Mouse (Mus musculus): Measurements from ENCODE around the gene Smc1b. TPM values are rescaled to one million over a fixed set of nuclear protein-coding genes. Genes with fewer than 3 reads are reported as not detected.
"Not testable (repeated sequence)": the region's sequence is repeated elsewhere in the genome, so short reads cannot be mapped to it uniquely, and the experiment has no call there.

The Smc1b gene
- polyA plus RNA-seq, 1 experiment from 2014 or later = 0.39 TPM

GRCm38 (mm10) chr15:85037343-85037690 lies 94.4 kb downstream of the Smc1b start:
- Histone ChIP-seq H3K4me1 (peaks cover 48% of the 10 kb centered on the region), H3K4me2 (peak overlapping the region; percentile 68), H3K9ac (peak overlapping the region; percentile 71), H3K36me3 (no peaks in the 10 kb centered on the region), H3K4me3 (peak overlapping the region; percentile 78), H3K27me3 (no peaks in the 10 kb centered on the region), H3K9me3 (no peaks in the 10 kb centered on the region), H3K27ac (peak overlapping the region; percentile 52; the same call in 1 of the 2 replicates)
- under 1% methylated on average over 8 of the region's 8 CpGs for WGBS
- no peak for ATAC-seq (ENCODE audit: borderline replicate concordance, extremely low read depth, low FRiP score, low TSS enrichment)

DNA sequence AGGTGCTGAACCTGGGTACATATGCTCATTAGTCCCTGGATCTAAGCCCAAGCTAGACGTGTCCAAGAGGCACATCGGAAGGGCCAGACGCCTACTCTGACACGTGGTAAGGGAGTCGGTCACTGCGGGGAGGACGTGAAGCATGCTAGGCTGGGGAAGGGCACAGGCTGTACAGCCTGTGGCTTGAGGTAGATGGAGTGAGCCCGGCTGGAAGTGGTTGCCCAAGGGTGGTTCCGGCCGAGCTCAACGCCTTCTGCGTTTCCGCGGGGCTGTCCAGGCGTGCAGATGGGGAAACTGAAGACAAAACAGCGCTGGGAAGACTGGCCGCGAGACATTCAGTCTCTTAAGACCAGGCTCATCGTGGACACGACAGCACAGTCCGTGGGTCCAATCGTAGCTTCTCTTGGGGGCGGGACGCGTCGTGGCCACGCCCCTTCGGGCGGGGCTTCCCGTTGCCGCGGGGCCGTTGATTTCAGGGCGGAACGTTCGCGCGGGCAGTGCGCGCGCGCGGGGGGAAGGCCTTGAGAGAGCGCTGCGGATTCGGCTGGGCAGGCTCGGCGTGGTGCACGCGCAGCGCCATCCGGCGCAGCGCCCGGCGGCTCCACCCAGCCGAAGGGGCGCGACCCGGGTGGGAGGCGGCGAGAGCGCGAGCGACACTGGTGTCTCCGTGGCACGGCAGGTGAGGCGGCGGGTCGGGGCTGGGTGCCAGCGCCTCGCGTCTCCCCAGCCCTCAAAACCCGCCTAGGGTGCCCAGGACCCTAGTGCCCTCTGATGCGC lies 95.0 kb downstream of the Smc1b start:
- Histone ChIP-seq H3K4me3 (peak overlapping the region; percentile 78), H3K4me2 (peak overlapping the region; percentile 68), H3K27ac (peak overlapping the region; percentile 64), H3K27me3 (no peaks in the 10 kb centered on the region), H3K36me3 (no peaks in the 10 kb centered on the region), H3K9ac (peak overlapping the region; percentile 71), H3K4me1 (peaks cover 42% of the 10 kb centered on the region), H3K9me3 (no peaks in the 10 kb centered on the region)
- ATAC-seq (ENCODE audit: borderline replicate concordance, extremely low read depth, low FRiP score, low TSS enrichment) = peak; percentile 93
- WGBS = 1% methylated on average over 68 of the region's 75 CpGs

DNA sequence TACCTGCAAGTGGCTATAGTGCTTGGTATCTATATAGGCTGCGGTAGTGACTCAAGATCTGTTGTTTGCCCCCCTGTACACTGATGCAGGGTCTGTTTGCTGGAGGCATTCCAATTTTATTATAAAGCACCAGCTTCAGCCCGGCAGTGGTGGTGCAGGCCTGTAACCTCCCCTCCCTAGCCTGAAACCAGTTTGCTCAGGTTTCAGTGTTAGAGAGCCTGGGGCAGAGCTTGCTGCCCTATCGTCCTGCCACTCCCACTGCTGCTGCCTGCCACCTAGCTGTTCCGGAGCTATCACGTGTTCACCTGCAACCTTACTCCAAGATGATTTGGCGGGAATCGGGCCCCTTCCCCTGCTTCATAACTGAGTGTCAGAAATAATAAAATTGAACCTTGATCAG lies 97.8 kb downstream of the Smc1b start:
- not testable (repeated sequence) for H3K9ac ChIP-seq; ATAC-seq (ENCODE audit: borderline replicate concordance, extremely low read depth, low FRiP score, low TSS enrichment); H3K4me3 ChIP-seq; H3K4me2 ChIP-seq; H3K27me3 ChIP-seq; H3K36me3 ChIP-seq; H3K9me3 ChIP-seq
- WGBS = 24% methylated on average over 7 of the region's 7 CpGs
- Histone ChIP-seq H3K4me1 (peaks cover 27% of the 10 kb centered on the region), H3K27ac (peak overlapping the region; percentile 70)

DNA sequence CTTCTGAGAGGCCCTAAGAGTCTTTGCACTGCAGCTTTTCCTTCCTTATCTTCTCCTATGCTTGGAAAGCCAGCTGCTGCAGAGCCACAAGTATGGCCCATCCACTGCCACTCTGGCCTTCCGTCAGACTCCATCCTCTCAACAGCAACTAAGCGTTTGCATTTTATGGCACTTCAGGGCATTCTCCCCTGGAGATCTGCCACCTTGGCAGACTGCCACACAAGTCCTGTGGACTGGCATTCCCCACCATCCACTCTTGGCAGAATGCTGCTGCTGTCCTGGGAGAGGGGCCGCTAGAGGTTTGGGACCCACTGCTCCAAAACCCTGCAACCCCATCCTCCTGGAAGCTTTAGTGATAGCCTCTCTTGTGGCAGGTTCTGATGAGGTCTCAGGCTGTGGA lies 99.9 kb downstream of the Smc1b start:
- Histone ChIP-seq H3K9me3 (no peaks in the 10 kb centered on the region), H3K4me1 (peaks cover 12% of the 10 kb centered on the region), H3K27me3 (no peaks in the 10 kb centered on the region), H3K4me3 (no peak overlapping the region), H3K4me2 (no peak overlapping the region), H3K27ac (0 out of 2 replicates have a peak overlapping the region, but pooled peaks have one; percentile 5), H3K36me3 (no peaks in the 10 kb centered on the region), H3K9ac (no peak overlapping the region)
- 45% methylated on average over 3 of the region's 3 CpGs for WGBS
- ATAC-seq (ENCODE audit: borderline replicate concordance, extremely low read depth, low FRiP score, low TSS enrichment) = no peak

DNA sequence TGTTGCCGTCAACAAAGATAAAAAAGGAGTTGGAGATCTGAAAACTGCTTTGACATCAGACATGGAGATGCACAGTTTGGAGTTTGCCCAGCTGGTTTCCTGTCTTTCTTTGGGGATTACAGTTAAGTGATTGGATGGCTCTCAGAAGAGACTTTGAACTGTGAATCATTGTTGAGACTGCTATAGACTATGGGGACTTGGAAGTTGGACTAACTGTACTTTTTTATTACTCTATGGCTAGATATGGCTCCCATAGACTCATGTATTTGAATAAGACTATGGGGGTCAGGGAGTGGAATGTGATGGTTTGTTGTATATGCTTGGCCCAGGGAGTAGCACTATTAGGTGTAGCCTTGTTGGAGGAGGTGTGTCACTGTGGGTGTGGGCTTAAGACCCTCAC lies 101.1 kb downstream of the Smc1b start:
- not testable (repeated sequence) for H3K36me3 ChIP-seq; H3K4me1 ChIP-seq; H3K9me3 ChIP-seq; ATAC-seq (ENCODE audit: borderline replicate concordance, extremely low read depth, low FRiP score, low TSS enrichment); H3K27ac ChIP-seq; H3K4me3 ChIP-seq; H3K4me2 ChIP-seq; H3K27me3 ChIP-seq; H3K9ac ChIP-seq
- 53% methylated on average over 1 of the region's 1 CpGs for WGBS

- not testable (repeated sequence) for ATAC-seq (ENCODE audit: borderline replicate concordance, extremely low read depth, low FRiP score, low TSS enrichment); H3K4me2 ChIP-seq; H3K4me3 ChIP-seq; H3K36me3 ChIP-seq; H3K9me3 ChIP-seq; H3K4me1 ChIP-seq; H3K27me3 ChIP-seq; H3K9ac ChIP-seq; H3K27ac ChIP-seq
- 63% methylated on average over 1 of the region's 1 CpGs for WGBS
These were observed 103.1 kb downstream of the Smc1b start, which contains the start of gene Fam118a for GRCm38 (mm10) chr15:85028648-85029047. Gene Fam118a (plus strand): TSS chr15:85028948.

DNA sequence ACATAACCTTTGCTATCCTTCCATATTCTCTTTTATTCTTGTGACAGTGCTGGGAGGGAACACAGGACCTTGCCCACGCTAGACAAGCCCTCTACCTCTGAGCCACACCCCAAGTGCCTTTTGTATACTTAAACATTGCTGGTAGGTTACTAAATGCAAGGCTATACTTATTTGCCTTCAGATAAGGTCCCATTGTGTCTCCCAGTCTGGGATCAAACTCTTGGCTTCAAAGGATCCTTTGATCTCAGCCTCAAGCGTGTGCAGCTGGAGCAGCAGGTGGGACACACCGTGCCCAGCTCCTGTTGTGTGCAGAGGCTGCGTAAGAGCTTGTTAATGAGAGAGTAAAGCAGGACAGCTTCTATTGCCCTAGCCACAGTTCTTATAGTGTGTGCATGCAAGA lies 104.0 kb downstream of the Smc1b start:
- Histone ChIP-seq H3K9me3 (no peaks in the 10 kb centered on the region), H3K4me1 (no peaks in the 10 kb centered on the region), H3K4me3 (no peak overlapping the region), H3K27ac (no peak overlapping the region), H3K27me3 (no peaks in the 10 kb centered on the region), H3K9ac (no peak overlapping the region), H3K4me2 (no peak overlapping the region), H3K36me3 (no peaks in the 10 kb centered on the region)
- WGBS = 44% methylated on average over 4 of the region's 4 CpGs
- no peak for ATAC-seq (ENCODE audit: borderline replicate concordance, extremely low read depth, low FRiP score, low TSS enrichment)

DNA sequence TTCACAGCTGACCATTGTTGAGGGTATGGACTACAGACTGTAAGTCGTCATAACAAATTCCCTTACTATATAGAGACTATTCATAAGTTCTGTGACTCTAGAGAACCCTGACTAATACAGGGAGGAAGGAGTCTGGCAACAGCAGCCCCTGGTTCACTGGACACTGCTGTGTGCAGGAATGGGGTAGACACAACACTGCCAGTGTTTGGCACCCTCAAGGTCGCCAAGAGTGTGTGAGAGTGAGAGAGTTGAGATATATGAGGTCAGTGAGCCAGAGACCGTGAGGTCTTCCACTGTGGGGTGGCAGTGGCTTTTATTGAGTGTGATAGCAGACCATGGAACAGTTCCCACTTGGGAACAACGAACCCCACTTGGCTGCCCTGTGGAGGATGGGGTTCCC lies 105.6 kb downstream of the Smc1b start:
- Histone ChIP-seq H3K4me1 (no peaks in the 10 kb centered on the region), H3K36me3 (no peaks in the 10 kb centered on the region), H3K9me3 (no peaks in the 10 kb centered on the region), H3K4me3 (no peak overlapping the region), H3K9ac (no peak overlapping the region), H3K27me3 (no peaks in the 10 kb centered on the region), H3K27ac (no peak overlapping the region), H3K4me2 (no peak overlapping the region)
- ATAC-seq (ENCODE audit: borderline replicate concordance, extremely low read depth, low FRiP score, low TSS enrichment) = no peak
- 71% methylated on average over 4 of the region's 4 CpGs for WGBS

- Histone ChIP-seq H3K27ac (no peak overlapping the region), H3K9ac (no peak overlapping the region), H3K4me3 (no peak overlapping the region), H3K9me3 (no peaks in the 10 kb centered on the region), H3K4me2 (no peak overlapping the region), H3K36me3 (no peaks in the 10 kb centered on the region), H3K27me3 (no peaks in the 10 kb centered on the region; the same call in 1 of the 2 replicates), H3K4me1 (peaks cover under 1% of the 10 kb centered on the region; the same call in 1 of the 2 replicates)
- WGBS = 53% methylated on average over 4 of the region's 4 CpGs
- ATAC-seq (ENCODE audit: borderline replicate concordance, extremely low read depth, low FRiP score, low TSS enrichment) = no peak
These were observed 109.6 kb downstream of the Smc1b start for GRCm38 (mm10) chr15:85022211-85022610.

- Histone ChIP-seq H3K27me3 (no peaks in the 10 kb centered on the region; the same call in 1 of the 2 replicates), H3K27ac (no peak within 1 kb of the TSS), H3K4me2 (0 out of 2 replicates have a peak within 1 kb of the TSS, but pooled peaks have one; percentile 28), H3K4me3 (no peak within 1 kb of the TSS), H3K9ac (no peak within 1 kb of the TSS), H3K36me3 (no peaks in the 10 kb centered on the region), H3K4me1 (peaks cover 22% of the 10 kb centered on the region), H3K9me3 (no peaks in the 10 kb centered on the region)
- WGBS = 9% methylated on average over 21 of the region's 21 CpGs
- ATAC-seq (ENCODE audit: borderline replicate concordance, extremely low read depth, low FRiP score, low TSS enrichment) = 0 out of 2 replicates have a peak, but pooled peaks have one; percentile 20
These were observed 114.7 kb downstream of the Smc1b start, which contains the start of gene Upk3a for GRCm38 (mm10) chr15:85016951-85017664. Gene Upk3a (plus strand): TSS chr15:85017141.

- no peaks in the 10 kb centered on the region; the same call in 1 of the 2 replicates for H3K27me3 ChIP-seq
- no peaks in the 10 kb centered on the region for H3K9me3 ChIP-seq
- peaks cover 27% of the 10 kb centered on the region for H3K4me1 ChIP-seq
- H3K4me3 ChIP-seq = no peak overlapping the region
- no peak overlapping the region for H3K27ac ChIP-seq
- H3K4me2 ChIP-seq = no peak overlapping the region
- H3K36me3 ChIP-seq = no peaks in the 10 kb centered on the region
- 48% methylated on average over 11 of the region's 11 CpGs for WGBS
- ATAC-seq (ENCODE audit: borderline replicate concordance, extremely low read depth, low FRiP score, low TSS enrichment) = no peak
- H3K9ac ChIP-seq = no peak overlapping the region
These were observed 116.0 kb downstream of the Smc1b start for GRCm38 (mm10) chr15:85015771-85016170.
